Mouse (Mus musculus): ENCODE measurements around the gene Coq10b.
"Not testable (repeated sequence)": the region's sequence is repeated elsewhere in the genome, so short reads cannot be mapped to it uniquely, and the experiment has no call there.

The Coq10b gene

DNA sequence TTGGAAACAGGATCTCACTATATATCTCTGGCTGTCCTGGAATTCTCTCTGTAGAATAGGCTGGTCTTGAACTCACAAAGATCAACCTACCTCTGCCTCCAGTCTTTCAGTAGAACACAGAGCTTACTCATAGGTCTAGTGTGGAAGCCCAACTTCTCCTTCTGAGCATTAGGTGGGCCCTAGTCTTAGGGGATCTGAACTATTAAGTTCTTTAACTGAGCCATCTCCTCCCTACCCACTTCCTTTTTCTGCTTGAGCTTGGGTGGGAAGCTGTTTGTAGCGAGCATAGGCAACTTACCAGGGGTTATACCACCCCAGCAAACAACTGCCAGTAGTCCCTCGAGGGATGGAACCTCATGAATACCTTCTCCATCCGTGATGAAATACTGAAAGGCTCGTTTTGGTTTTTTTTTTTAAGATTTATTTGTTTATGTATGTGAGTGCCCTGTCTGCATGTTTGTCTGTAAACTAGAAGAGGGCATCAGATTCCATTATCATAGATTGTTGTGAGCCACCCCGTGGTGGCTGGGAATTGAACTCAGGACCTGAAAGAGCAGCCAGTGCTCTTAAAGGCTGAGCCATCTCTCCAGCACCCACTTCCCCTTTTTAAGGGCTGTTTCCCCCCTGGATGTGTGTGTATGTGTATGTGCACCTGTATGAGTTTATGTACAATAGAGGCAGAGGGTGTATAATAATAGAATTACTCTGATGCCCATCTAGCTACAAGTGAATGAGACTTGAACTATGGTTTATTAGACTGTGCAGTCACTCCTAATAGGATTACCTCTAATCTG, 2.9 kb downstream of the Coq10b start:
- DNase-seq (ENCODE audit: extremely low read depth, insufficient read length, low spot score), result no peak

DNA sequence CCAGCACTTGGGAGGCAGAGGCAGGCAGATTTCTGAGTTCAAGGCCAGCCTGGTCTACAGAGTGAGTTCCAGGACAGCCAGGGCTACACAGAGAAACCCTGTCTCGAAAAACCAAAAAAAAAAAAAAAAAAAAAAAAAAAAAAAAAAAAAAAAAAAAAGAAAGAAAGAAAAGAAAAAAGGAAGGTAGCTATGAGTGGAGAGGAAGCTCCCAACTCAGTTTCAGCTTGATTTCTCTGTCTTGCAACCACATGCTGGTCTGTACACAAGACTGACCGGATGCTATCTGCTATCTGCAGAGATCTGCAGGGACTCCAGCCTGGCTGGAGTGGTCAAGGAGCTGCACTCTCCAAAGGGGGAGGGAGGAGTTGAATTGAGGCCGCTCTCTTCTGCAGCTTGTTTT, 5.8 kb downstream of the Coq10b start:
- DNase-seq (ENCODE audit: extremely low read depth, insufficient read length, low spot score), result not testable (repeated sequence)

DNA sequence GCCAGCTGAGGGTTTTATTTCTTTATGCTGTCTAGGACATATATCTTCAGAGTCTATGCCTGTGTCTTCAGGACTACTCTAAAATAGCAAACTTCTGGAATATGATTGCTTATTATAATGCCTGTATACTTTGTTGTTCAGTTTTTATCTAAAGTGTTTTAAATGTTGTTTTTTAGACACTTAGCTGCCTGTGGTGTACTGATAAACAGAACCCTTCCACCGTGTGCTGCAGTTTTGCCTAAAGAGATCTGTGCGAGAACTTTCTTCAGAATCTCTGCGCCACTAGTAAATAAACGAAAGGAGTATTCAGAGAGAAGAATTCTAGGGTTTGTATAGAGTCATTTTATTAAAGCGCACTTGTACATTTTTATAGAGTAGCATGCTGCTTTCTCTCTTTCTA, 8.5 kb downstream of the Coq10b start:
- DNase-seq (ENCODE audit: extremely low read depth, insufficient read length, low spot score), result no peak

DNA sequence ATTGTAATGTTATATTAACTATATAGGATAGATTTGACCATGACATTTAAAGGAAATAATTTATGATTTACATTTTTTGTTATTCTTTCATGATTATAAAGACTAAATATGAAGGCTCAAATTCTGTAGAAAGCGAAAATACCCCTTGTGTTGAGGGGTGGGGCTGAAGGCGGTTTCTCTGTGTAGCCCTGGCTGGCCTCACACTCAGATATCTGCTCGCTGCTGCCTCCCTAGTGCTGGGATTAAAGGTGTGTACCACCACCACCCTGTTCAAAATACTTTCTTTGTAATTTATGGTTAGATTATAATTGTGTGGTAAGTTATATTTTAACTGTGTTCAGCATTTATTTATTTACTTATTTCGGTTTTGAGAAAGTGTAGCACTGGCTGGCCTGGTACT, 9.2 kb downstream of the Coq10b start:
- DNase-seq (ENCODE audit: extremely low read depth, insufficient read length, low spot score), result no peak

DNA sequence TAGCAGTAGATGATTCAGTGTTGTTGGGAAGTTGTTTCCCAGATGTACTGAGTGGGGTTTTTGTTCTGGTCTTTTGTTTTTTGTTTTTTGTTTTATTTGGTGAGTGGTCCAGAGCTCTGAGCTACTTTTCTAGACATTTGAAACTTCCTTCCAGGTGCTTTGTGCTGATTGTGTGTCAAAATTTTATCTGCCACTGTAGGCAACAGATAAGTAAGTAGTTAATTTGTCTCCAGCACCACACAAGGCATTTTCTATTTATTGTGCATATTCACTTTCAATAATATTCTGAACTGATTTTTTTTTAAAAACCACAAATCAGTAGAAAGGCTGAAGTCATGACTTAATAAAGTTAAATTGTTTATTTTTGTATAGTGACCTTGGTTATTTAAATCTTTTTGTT, 19.8 kb downstream of the Coq10b start:
- not testable (repeated sequence) for DNase-seq (ENCODE audit: extremely low read depth, insufficient read length, low spot score)

DNA sequence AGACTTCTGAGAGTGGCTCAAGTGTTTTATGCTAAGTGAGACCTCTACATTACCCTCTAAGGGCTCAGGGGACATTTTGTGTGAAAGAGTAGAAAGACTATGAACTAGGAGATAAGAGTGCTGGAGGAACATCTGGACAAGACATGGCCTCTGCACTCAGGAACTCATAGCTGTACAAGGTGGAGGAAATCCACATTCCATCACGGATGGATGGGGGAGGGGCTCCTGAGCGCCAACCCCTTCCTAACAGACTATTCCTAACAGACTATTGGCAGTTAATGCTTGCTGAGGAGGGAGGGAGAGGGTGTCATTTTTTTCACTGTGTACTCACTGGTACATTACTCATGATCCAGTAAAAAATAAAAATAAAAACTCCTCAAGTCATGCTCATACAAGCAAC, 22.2 kb downstream of the Coq10b start:
- no peak for DNase-seq (ENCODE audit: extremely low read depth, insufficient read length, low spot score)

DNA sequence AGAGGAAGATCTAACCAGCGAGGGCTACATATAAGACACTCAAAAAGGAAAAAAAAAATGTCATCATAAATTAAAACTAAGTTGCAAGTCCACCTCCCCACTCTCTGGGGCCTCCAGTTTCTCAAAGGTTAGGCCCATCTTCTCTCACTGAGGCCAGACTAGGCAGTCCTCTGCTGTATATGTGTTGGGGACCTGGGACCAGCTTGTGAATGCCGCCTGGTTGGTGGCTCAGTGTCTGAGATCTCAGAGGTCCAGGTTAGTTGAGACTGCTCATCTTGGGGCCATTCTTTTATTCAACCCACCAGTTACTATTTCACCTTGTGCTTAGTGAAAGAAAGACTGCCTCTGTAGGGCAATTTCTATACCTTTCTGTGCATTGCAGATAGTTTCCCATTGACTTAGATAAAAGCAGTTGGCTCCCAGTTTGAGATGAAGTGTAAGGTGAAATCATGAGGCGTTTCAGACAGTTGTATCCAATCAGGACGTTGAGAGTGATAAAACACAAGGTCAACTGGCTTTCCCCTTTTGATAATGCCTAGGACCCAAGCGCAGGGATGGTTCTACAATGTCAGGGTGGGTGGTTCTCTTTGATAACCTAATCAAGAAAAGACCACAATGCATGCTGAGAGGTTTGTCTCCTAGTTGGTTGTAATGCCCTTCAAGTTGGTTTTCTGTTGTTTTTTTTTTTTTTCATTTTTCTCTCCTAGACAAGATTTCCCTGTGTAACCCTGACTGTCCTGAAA, 23.3 kb downstream of the Coq10b start:
- no peak for DNase-seq (ENCODE audit: extremely low read depth, insufficient read length, low spot score)

DNA sequence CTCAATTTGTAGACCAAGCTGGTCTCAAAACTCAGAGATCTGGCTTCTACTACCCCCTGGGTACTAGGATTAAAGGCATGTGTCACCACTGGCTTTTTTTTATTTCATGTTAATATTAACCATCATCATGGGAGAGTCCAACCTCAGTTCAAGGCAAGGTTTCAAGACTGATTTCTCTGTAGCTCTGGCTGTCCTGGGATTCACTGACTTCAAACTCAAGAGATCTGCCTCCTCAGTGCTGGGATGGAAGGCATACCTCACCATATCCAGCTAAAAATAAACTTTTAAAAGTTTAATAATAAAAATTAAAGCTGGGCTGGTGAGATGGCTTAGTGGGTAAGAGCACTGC, 23.8 kb downstream of the Coq10b start:
- DNase-seq (ENCODE audit: extremely low read depth, insufficient read length, low spot score), result no peak

DNA sequence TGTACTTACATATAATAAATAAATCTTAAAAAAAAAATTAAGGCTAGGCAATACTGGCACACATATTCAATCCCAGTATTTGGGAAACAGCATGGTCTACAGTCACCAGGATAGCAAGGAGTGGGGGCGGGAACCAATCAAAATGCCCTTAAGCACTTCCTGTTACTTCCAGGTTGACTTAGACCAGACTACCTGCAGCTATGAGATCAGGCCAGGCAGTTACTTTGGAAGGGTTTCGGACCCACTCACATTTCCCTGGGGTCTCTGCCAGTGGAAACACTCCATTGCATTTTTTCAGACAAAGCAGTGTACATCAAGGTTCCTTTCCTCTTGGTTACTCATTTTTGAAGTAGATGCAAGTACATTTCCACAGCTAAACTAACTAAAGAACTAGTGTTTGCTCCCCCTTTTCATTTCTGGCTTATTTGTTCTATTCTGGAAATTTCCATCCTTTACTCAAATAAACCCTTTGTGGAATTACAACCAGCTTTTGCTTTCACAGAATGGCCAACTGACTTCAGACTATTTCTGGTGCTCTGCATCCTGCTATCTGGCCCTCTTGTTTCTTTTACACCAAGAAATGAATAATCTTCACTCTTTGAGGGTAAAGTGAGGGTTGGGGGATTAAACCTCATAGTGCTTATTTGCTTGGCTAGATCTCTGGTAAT, 24.4 kb downstream of the Coq10b start:
- DNase-seq (ENCODE audit: extremely low read depth, insufficient read length, low spot score), result no peak

DNA sequence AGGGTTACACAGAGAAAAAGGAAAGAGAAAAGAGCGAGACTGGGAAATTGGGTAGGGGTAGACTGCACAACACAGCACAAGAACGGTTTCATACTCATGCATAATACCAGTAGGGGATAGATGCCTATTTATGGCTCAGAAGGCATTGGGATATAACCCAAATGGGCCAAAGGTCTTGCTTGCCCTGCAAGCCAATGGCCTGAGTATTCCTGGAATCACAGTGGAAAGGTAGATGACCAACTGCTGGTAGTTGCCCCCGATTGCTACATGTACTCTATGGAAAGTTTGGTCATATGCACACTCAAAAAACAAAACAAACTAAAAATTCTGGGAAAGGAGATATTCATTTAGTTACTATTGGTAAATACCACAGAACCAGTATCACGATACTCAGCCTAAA, 27.1 kb downstream of the Coq10b start:
- DNase-seq (ENCODE audit: extremely low read depth, insufficient read length, low spot score), result no peak

DNA sequence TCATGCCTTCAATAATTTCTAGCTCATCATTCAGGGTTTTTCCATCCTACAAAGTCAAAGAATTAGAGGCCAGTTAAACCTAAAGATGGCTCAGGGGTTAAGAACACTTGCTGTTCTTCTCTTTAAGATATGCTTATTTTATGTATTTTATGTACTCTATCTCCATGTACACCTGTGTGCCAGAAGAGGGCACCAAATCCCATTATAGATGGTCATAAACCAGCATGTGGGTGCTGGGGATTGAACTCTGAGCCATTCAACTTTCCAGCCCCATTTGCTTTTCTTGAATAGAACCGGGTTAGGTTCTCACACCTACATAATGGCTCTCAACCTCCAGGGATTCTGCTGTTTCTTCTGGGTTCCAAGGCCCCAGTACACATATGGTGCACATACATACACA, 29.5 kb downstream of the Coq10b start:
- DNase-seq (ENCODE audit: extremely low read depth, insufficient read length, low spot score), result no peak

DNA sequence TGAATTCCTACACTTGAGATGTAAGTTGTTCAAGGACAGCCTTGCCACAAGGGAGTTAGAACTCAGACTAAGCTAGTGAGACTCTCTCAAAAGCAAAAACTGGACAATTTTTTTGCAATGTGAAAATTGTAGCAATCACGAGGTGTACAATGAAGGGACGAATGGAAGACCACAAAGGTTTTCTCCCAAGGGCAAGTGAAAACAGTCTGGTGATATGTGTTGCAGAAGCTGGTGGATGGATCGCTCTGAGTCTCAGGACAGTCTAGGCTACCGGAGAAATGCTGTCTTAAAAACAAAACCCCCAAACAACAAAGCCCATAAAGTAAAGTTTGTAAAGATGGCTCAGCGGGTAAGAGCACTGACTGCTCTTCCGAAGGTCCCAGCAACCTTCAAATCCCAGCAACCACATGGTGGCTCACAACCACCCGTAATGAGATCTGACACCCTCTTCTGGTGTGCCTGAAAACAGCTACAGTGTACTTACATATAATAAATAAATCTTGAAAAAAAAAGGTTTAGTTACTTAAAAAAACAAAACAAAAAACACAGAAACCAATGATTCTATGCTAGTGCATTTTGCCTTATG, 33.3 kb downstream of the Coq10b start:
- DNase-seq (ENCODE audit: extremely low read depth, insufficient read length, low spot score), result peak; percentile 29

DNA sequence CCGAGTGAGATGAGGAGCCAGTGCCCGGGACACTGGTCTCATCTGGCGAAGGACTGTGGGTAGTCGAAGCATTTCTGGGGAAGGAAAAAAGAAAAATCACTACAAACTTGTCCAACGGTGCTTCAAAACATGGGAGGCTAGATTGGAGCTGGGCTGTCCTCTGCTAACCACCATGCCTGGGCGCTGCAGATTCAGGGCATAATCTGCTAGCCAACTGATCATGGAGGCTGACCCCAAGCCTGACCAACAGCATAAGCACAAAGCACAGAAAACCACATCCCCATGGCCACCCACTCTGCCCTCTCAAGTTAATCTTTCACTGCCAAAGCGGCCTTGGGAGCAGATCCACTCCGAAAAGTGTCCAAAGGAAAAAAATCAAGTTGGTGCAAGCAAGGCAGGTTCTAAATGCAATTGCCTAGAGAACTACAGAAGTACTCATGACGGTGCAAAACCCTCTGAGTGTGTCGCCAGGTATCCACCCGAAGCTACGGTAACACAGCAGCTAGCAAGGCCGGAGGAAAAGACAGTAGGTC, 34.4 kb downstream of the Coq10b start:
- no peak for DNase-seq (ENCODE audit: extremely low read depth, insufficient read length, low spot score)

DNA sequence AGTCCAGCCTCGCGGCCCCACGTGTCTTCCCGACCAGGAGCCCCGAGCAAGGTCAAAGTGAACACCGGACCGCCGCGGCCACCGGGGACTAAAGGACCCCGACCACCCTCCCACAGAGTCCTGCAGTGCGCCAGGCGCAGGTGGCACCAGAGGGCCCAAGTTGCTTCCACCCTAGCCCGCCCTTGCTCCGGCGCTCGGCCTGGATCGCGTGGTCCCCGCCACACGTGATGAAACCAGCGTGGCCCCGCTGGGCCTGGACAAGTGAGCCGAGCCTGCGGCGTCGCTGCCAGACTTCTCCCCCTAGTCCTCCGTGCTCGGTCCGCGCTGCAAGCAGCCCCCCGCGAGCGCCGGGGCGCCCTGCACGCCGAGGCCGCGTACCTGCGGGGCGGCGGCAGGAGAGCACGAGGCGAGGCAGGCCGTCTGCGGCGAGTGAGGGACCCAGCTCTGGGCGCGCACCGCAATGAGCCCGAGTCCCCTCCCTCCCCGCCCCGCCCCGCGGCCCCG, 34.9 kb downstream of the Coq10b start:
- DNase-seq (ENCODE audit: extremely low read depth, insufficient read length, low spot score), result no peak

DNA sequence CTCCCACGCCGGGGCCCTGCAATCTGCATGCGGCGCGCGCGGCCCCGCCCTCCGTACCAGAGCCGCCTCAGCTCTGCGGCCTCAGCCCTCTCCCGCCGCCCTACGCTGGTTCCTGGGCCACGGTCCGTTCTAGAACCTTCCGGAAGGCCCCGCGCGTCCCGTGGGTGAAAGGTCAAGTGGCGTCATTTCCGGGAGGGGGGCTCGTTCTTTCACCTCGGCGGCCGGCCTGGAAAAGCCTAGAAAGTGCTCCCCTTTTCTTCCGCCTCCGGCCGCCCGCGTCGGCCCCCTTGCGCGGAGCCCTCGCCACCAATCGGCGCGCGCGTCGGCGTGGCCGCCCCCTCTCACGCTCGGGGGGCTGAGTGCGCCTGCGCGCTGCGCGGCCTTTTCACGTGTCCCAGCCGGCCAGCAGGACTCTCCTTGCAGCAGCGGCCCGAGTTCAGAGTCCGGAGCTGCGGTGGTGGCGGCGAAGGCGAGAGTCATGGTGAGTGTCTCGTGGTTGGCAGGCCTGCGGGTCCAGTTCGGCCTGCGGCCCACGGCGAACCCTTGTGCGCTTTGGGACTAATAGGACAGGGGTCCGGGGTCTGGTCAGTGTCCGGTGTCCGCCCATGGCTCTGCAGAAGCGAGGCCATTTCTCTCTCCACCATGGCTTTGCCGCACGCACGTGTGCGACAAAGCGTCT, 35.5 kb downstream of the Coq10b start, which contains the start of the genes Hspe1 and Hspd1:
Gene Hspe1, plus strand, starts transcription at position 201 of the 679 bp plus-strand sequence.
Gene Hspd1, minus strand, starts transcription at position 312 of the 679 bp plus-strand sequence.
- peak; percentile 99 for DNase-seq (ENCODE audit: extremely low read depth, insufficient read length, low spot score)

DNA sequence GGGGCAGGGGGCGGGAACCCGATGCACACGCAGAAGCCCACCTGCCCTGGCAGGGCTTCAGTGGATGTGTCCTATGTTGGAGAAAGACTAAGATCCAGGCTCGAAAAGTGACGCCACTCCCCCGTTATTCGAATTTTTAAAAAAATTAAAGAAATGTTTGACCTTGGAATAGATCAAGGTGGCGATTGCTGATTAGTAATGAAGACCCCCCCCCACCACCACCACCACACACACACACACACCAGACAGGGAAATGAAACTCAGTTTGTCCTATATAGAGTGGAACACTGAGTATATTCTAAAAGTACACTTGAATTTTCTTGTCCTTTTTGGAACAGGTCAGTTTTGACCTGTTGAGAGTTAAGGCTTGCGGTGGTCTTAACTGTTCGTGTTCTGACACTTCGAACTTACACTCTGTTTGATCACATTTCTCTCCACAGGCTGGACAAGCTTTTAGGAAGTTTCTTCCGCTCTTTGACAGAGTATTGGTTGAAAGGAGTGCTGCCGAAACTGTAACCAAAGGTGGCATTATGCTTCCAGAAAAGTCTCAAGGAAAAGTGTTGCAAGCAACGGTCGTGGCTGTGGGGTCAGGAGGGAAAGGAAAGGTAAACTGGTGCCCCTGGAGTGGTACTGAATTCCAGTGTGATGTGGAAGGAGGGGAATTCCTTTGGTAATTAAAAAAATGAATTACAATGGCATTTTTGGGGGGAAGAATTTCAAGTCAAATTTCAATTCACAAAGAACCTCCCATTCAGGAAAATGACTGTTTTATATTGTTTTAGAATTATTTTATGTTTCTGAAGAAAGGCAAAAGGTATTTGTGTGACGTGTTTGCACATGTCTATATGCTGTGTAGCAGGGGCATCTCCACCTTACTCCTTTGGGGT, 36.3 kb downstream of the Coq10b start:
- no peak for DNase-seq (ENCODE audit: extremely low read depth, insufficient read length, low spot score)

DNA sequence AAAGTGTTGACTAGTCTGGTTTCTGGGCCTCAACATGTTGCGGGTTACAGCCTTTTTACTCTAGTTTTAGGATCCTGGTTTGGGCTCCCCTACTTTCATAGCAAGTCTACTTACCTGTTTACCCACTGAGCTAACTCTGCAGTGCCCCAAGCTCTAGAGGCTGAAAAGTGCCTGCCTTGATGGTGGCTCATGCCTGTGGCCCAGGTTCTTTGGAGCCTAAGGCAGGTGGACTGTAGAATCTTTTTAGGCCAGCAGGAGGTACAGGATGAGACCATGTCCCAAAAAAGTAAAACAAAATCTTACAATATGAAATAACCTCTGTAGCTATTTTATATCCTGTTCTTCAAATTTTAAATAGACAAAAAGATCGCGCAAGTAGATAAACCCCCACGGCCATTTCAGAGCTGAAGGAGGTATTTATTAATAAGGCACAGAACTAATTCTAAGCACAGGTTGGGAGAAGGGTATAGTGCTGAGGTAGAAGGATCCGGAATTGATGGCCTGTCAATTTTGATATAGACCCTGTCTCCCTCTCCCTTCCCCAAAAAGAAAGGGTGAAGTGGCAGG, 37.0 kb downstream of the Coq10b start:
- no peak for DNase-seq (ENCODE audit: extremely low read depth, insufficient read length, low spot score)

DNA sequence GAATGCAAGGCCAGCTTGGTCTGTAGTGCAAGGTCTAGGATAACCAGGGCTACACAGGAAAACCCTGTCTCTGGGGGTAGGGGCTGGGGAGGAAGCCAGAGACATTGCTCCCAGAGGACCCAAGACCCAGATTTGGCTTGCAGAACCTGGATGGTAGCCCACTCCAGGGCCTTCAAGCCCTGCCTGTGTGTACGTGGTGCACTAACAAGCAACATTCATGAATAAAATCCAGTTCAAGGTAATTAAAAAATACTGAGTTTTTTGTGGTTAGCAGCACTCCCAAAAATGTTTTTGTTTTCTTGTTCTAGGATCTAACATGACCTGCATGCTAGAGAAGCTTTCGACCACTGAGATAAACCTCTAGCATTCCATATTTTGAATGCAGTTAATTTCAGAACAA, 39.5 kb downstream of the Coq10b start:
- no peak for DNase-seq (ENCODE audit: extremely low read depth, insufficient read length, low spot score)

DNA sequence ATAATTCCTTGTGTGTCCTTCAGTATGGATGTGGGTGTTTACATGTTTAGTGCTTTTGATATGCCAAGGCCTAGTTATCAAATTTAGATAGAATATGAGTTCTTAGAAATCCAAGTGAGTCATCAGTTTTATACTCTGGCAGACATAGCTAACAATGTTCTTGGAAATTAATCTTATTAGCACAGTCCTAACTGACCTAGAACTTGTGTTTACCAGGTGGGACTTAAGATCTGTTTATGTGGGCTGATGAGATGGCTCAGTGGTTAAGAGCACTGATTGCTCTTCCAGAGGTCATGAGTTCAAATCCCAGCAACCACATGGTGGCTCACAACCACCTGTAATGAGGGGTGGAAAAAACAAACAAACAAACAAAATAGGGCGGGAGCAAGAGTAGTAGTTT, 39.9 kb downstream of the Coq10b start:
- DNase-seq (ENCODE audit: extremely low read depth, insufficient read length, low spot score), result no peak

Data from 3134 (cell line).